In the genomic region with DNA sequence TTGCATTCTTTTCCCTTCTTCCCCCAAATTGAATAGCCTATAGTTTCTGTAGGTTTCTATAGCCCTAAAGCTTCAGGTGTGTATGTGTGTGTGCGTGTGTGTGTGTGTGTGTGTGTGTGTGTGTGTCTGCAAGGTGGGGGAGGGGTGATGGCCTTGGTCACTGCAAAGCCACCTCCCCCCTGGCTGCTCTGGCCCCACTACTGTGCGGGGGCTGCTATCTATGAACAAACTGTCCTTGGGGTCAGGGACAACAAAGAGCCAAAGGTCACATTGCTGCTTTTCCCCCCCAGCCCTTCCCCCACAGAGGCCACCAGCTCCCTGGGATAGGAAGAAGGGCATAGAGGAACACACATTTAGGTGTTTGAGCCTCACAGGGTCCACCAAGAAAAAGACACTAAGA, we compare ENCODE assay signal across 17 mouse cellular contexts. TPM values are rescaled to one million over a fixed set of nuclear protein-coding genes. Genes with fewer than 3 reads are reported as not detected.
A peak's percentile ranks its signal among the peaks of the same experiment; 100 is the strongest.
DNase-seq lines count a peak whose midpoint lies in the region; ATAC-seq lines count a peak whose summit lies in the region.
"Had no signal": no experiment of that assay in that cellular context is flagged by ENCODE, and none has a peak within 500 bp of the region (broad histone marks: within the 10 kb centered on the region; RNA-seq: fewer than 3 reads in every experiment).

No protein-coding gene starts in this region.

- H3K4me2 ChIP-seq in heart, embryonic 13.5 days, result peak overlapping the region; percentile 87
- 0 out of 2 replicates have a peak overlapping the region, but pooled peaks have one; percentile 58 for H3K4me2 ChIP-seq in embryonic facial prominence, embryonic 15.5 days (replicated peaks)
- H3K4me2 ChIP-seq in limb, embryonic 11.5 days (ENCODE audit: low read depth, severe bottlenecking), result peak overlapping the region; percentile 77; the same call in 1 of the 2 replicates
- H3K4me2 ChIP-seq in liver, embryonic 15.5 days, result peak overlapping the region; percentile 61

- peaks cover 3% of the 10 kb centered on the region; the same call in 1 of the 2 replicates for H3K27me3 ChIP-seq in heart, embryonic 13.5 days (replicated peaks)
- no peaks in the 10 kb centered on the region for H3K27me3 ChIP-seq in embryonic facial prominence, embryonic 15.5 days
- H3K27me3 ChIP-seq in limb, embryonic 11.5 days (ENCODE audit: control insufficient read depth, insufficient read depth, low read length), result no peaks in the 10 kb centered on the region
- H3K27me3 ChIP-seq in liver, embryonic 15.5 days, result peaks cover 21% of the 10 kb centered on the region
- H3K27me3 ChIP-seq: lung, embryonic 15.5 days had no signal

- peak overlapping the region; percentile 89; the same call in 1 of the 2 replicates for H3K9ac ChIP-seq in heart, embryonic 13.5 days
- no peak overlapping the region for H3K9ac ChIP-seq in embryonic facial prominence, embryonic 15.5 days
- H3K9ac ChIP-seq in limb, embryonic 11.5 days (ENCODE audit: low read length), result no peak overlapping the region
- H3K9ac ChIP-seq in liver, embryonic 15.5 days, result no peak overlapping the region

- WGBS in heart, embryonic 13.5 days, result 36% methylated on average over 2 of the region's 2 CpGs
- 23% methylated on average over 2 of the region's 2 CpGs for WGBS in embryonic facial prominence, embryonic 15.5 days
- WGBS in limb, embryonic 11.5 days, result 55% methylated on average over 2 of the region's 2 CpGs
- WGBS in liver, embryonic 15.5 days (ENCODE audit: insufficient replicate concordance), result 30% methylated on average over 2 of the region's 2 CpGs

- H3K4me3 ChIP-seq in heart, embryonic 13.5 days, result 0 out of 2 replicates have a peak overlapping the region, but pooled peaks have one; percentile 58
- H3K4me3 ChIP-seq in embryonic facial prominence, embryonic 15.5 days (replicated peaks), result no peak overlapping the region
- no peak overlapping the region for H3K4me3 ChIP-seq in limb, embryonic 11.5 days (ENCODE audit: low read depth, low read length)
- H3K4me3 ChIP-seq in liver, embryonic 15.5 days (replicated peaks), result no peak overlapping the region
- H3K4me3 ChIP-seq: erythroblast, embryonic 14.5 days; myocyte had no signal

- H3K27ac ChIP-seq in heart, embryonic 13.5 days (replicated peaks), result no peak overlapping the region
- no peak overlapping the region for H3K27ac ChIP-seq in embryonic facial prominence, embryonic 15.5 days (replicated peaks)
- no peak overlapping the region for H3K27ac ChIP-seq in limb, embryonic 11.5 days (replicated peaks; ENCODE audit: low read depth, low read length)
- H3K27ac ChIP-seq in liver, embryonic 15.5 days (replicated peaks), result peak overlapping the region; percentile 71
- H3K27ac ChIP-seq: hindbrain, embryonic 14.5 days had no signal

- H3K36me3 ChIP-seq in heart, embryonic 13.5 days, result no peaks in the 10 kb centered on the region
- H3K36me3 ChIP-seq in embryonic facial prominence, embryonic 15.5 days, result no peaks in the 10 kb centered on the region
- no peaks in the 10 kb centered on the region; the same call in 1 of the 2 replicates for H3K36me3 ChIP-seq in limb, embryonic 11.5 days (ENCODE audit: control insufficient read depth, insufficient read depth, low read length)
- H3K36me3 ChIP-seq in liver, embryonic 15.5 days (replicated peaks), result no peaks in the 10 kb centered on the region
- H3K36me3 ChIP-seq: lung, embryonic 15.5 days had no signal

- ATAC-seq in heart, embryonic 13.5 days (ENCODE audit: extremely low read depth, insufficient number of reproducible peaks, low FRiP score, low TSS enrichment), result no peak
- ATAC-seq in embryonic facial prominence, embryonic 15.5 days (ENCODE audit: insufficient number of reproducible peaks, low FRiP score, low TSS enrichment, low read depth), result no peak
- no peak for ATAC-seq in limb, embryonic 11.5 days (ENCODE audit: insufficient number of reproducible peaks, low FRiP score, low TSS enrichment, low read depth)
- ATAC-seq in liver, embryonic 15.5 days (ENCODE audit: insufficient read depth), result peak; percentile 56
- ATAC-seq: forebrain, postnatal 0 days had no signal

- no peaks in the 10 kb centered on the region for H3K9me3 ChIP-seq in heart, embryonic 13.5 days
- H3K9me3 ChIP-seq in embryonic facial prominence, embryonic 15.5 days (replicated peaks), result no peaks in the 10 kb centered on the region
- no peaks in the 10 kb centered on the region for H3K9me3 ChIP-seq in limb, embryonic 11.5 days (ENCODE audit: control insufficient read depth, low read length)
- no peaks in the 10 kb centered on the region for H3K9me3 ChIP-seq in liver, embryonic 15.5 days (replicated peaks)
- H3K9me3 ChIP-seq: lung, embryonic 15.5 days had no signal

- peaks cover 18% of the 10 kb centered on the region for H3K4me1 ChIP-seq in heart, embryonic 13.5 days
- peaks cover 11% of the 10 kb centered on the region; the same call in 1 of the 2 replicates for H3K4me1 ChIP-seq in embryonic facial prominence, embryonic 15.5 days
- peaks cover 7% of the 10 kb centered on the region; the same call in 1 of the 2 replicates for H3K4me1 ChIP-seq in limb, embryonic 11.5 days (ENCODE audit: control insufficient read depth, insufficient read depth, low read length)
- peaks cover 44% of the 10 kb centered on the region for H3K4me1 ChIP-seq in liver, embryonic 15.5 days (replicated peaks)

- no peak for DNase-seq in heart, adult 9 months (ENCODE audit: low spot score in 2 of 2)
- no peak for DNase-seq in limb, embryonic 11.5 days (ENCODE audit: low spot score)
- DNase-seq in embryo, embryonic 9.5 days (ENCODE audit: extremely low spot score), result no peak
- no peak for DNase-seq in lung, postnatal 4 days
- no peak for DNase-seq in gastrocnemius, adult 8-10 months (ENCODE audit: low spot score in 2 of 2)
- DNase-seq: forebrain, postnatal 0 days; kidney, adult 8-10 months; layer of hippocampus, adult 9-11 months had no signal

RNA-seq across cellular contexts. Expression of a gene that starts 9.0 kb away (rescaled TPM):
- polyA plus RNA-seq in heart, embryonic 13.5 days (2015; fragmentation: Nextera tagmentation; extraction: Ambion mirVana), result 12.4 and 12.7 TPM in 2 replicates
- polyA plus RNA-seq in embryonic facial prominence, embryonic 15.5 days (2015; fragmentation: Nextera tagmentation; extraction: Ambion mirVana), result 31.1 and 32.2 TPM in 2 replicates
- 31.4 and 32.5 TPM in 2 replicates for polyA plus RNA-seq in limb, embryonic 11.5 days (2014; fragmentation: Nextera tagmentation; extraction: Ambion mirVana)
- 8.2 and 9.9 TPM in 2 replicates for polyA plus RNA-seq in liver, embryonic 15.5 days (2015; fragmentation: Nextera tagmentation; extraction: Ambion mirVana)
- 10 to 100 TPM; 19.3 to 20.7 (median 19.7) TPM for total RNA-seq in gastrocnemius, adult 8-10 months (2022)

RNA-seq across cellular contexts. Expression of a gene that starts 10.5 kb away (rescaled TPM):
- 0.25 and 1.2 TPM in 2 replicates for polyA plus RNA-seq in heart, embryonic 13.5 days (2015; fragmentation: Nextera tagmentation; extraction: Ambion mirVana)
- 0.58 and 1.3 TPM in 2 replicates for polyA plus RNA-seq in embryonic facial prominence, embryonic 15.5 days (2015; fragmentation: Nextera tagmentation; extraction: Ambion mirVana)
- polyA plus RNA-seq in limb, embryonic 11.5 days (2014; fragmentation: Nextera tagmentation; extraction: Ambion mirVana), result 0.21 and 0.44 TPM in 2 replicates
- polyA plus RNA-seq in liver, embryonic 15.5 days (2015; fragmentation: Nextera tagmentation; extraction: Ambion mirVana), result 45.8 and 52.1 TPM in 2 replicates
- not detected for total RNA-seq in gastrocnemius, adult 8-10 months (2022)
- total RNA-seq: forebrain, postnatal 0 days had no signal
- polyA plus RNA-seq: forebrain, postnatal 0 days; hindbrain, embryonic 14.5 days; midbrain, embryonic 11.5 days had no signal

RNA-seq across cellular contexts. Expression of a gene that starts 11.3 kb away (rescaled TPM):
- polyA plus RNA-seq in heart, embryonic 13.5 days (2015; fragmentation: Nextera tagmentation; extraction: Ambion mirVana), result 24.8 TPM in 2 replicates
- 35.3 and 36.8 TPM in 2 replicates for polyA plus RNA-seq in embryonic facial prominence, embryonic 15.5 days (2015; fragmentation: Nextera tagmentation; extraction: Ambion mirVana)
- polyA plus RNA-seq in limb, embryonic 11.5 days (2014; fragmentation: Nextera tagmentation; extraction: Ambion mirVana), result 36.0 and 37.6 TPM in 2 replicates
- polyA plus RNA-seq in liver, embryonic 15.5 days (2015; fragmentation: Nextera tagmentation; extraction: Ambion mirVana), result 14.6 and 15.4 TPM in 2 replicates
- 10 to 100 TPM; 70.2 to 93.3 (median 83.6) TPM for total RNA-seq in gastrocnemius, adult 8-10 months (2022)

RNA-seq across cellular contexts. Expression of a gene that starts 21.8 kb away (rescaled TPM):
- polyA plus RNA-seq in heart, embryonic 13.5 days (2015; fragmentation: Nextera tagmentation; extraction: Ambion mirVana), result 1.8 and 1.9 TPM in 2 replicates
- polyA plus RNA-seq in embryonic facial prominence, embryonic 15.5 days (2015; fragmentation: Nextera tagmentation; extraction: Ambion mirVana), result 5.9 and 6.3 TPM in 2 replicates
- 4.5 and 5.7 TPM in 2 replicates for polyA plus RNA-seq in limb, embryonic 11.5 days (2014; fragmentation: Nextera tagmentation; extraction: Ambion mirVana)
- 0.15 and 0.55 TPM in 2 replicates for polyA plus RNA-seq in liver, embryonic 15.5 days (2015; fragmentation: Nextera tagmentation; extraction: Ambion mirVana)
- 10 to 100 TPM in 2 of 4 experiments, 1 to 10 TPM in 2; 8.0 to 10.6 (median 9.9) TPM for total RNA-seq in gastrocnemius, adult 8-10 months (2022)

RNA-seq across cellular contexts. Expression of a gene that starts 25.7 kb away (rescaled TPM):
- not detected in 2 replicates for polyA plus RNA-seq in heart, embryonic 13.5 days (2015; fragmentation: Nextera tagmentation; extraction: Ambion mirVana)
- not detected in 2 replicates for polyA plus RNA-seq in embryonic facial prominence, embryonic 15.5 days (2015; fragmentation: Nextera tagmentation; extraction: Ambion mirVana)
- not detected in 2 replicates for polyA plus RNA-seq in limb, embryonic 11.5 days (2014; fragmentation: Nextera tagmentation; extraction: Ambion mirVana)
- polyA plus RNA-seq in liver, embryonic 15.5 days (2015; fragmentation: Nextera tagmentation; extraction: Ambion mirVana), result not detected in 2 replicates
- total RNA-seq in gastrocnemius, adult 8-10 months (2022), result not detected
- polyA plus RNA-seq: erythroblast, embryonic 14.5 days; gonadal fat pad, adult 2 months; lung, embryonic 15.5 days; myocyte had no signal

Comparison
In these comparisons a context has a peak if more than half of its experiments do, and no peak if none do; other contexts are left out.
1. RNA of a gene that starts 10.5 kb away (polyA plus RNA-seq): 45.8 to 52.1 TPM in liver, embryonic 15.5 days; 0.58 to 1.3 TPM in embryonic facial prominence, embryonic 15.5 days, 0.25 to 1.2 TPM in heart, embryonic 13.5 days and 0.21 to 0.44 TPM in limb, embryonic 11.5 days; every median in the first group is over 10 times any median in the second.
2. Peak in every context shown above with its lines, with median percentiles within 50 percentile points of each other: H3K4me2 ChIP-seq.